In genomic region chr15:101267053-101268032, GRCm38 (mm10) we compare ENCODE assay signal across 8 mouse cellular contexts. TPM values are rescaled to one million over a fixed set of nuclear protein-coding genes. Genes with fewer than 3 reads are reported as not detected.
A peak's percentile ranks its signal among the peaks of the same experiment; 100 is the strongest.
DNase-seq lines count a peak whose midpoint lies in the region; ATAC-seq lines count a peak whose summit lies in the region.

No protein-coding gene starts in this region.

- peak overlapping the region; percentile 55; the same call in 1 of the 2 replicates for H3K9ac ChIP-seq in forebrain, embryonic 14.5 days (ENCODE audit: low read length)

- H3K4me2 ChIP-seq in forebrain, embryonic 14.5 days (ENCODE audit: low read length) = peak overlapping the region; percentile 82

- 7% methylated on average over 25 of the region's 25 CpGs for WGBS in forebrain, embryonic 14.5 days

- peak; percentile 45 to 47 for DNase-seq in urinary bladder, adult 18-20 months (ENCODE audit: low spot score in 2 of 2)
- DNase-seq in urinary bladder, postnatal 10 days (ENCODE audit: low spot score) = no peak
- DNase-seq in forebrain, embryonic 14.5 days (ENCODE audit: low spot score) = no peak
- DNase-seq in kidney, adult 18-20 months = peak; percentile 47
- DNase-seq in lung, postnatal 10 days = peak; percentile 72
- peak; percentile 78 for DNase-seq in urinary bladder, postnatal 14 days (ENCODE audit: low spot score)
- DNase-seq in right cerebral cortex, adult 18-20 months = no peak
- no peak for DNase-seq in cerebellum, postnatal 25 days

- H3K4me1 ChIP-seq in forebrain, embryonic 14.5 days (ENCODE audit: control insufficient read depth, insufficient read depth, low read length) = peaks cover 6% of the 10 kb centered on the region

- peaks cover 16% of the 10 kb centered on the region; the same call in 1 of the 2 replicates for H3K27me3 ChIP-seq in forebrain, embryonic 14.5 days (replicated peaks; ENCODE audit: control insufficient read depth, insufficient read depth, low read length)

- no peaks in the 10 kb centered on the region for H3K9me3 ChIP-seq in forebrain, embryonic 14.5 days (replicated peaks; ENCODE audit: control insufficient read depth, low read length)

- peak overlapping the region; percentile 43 for H3K4me3 ChIP-seq in forebrain, embryonic 14.5 days (ENCODE audit: low read depth, low read length)

- H3K36me3 ChIP-seq in forebrain, embryonic 14.5 days (ENCODE audit: control insufficient read depth, insufficient read depth, low read length) = peaks cover 11% of the 10 kb centered on the region

- no peak overlapping the region for H3K27ac ChIP-seq in forebrain, embryonic 14.5 days (ENCODE audit: low read depth, low read length)

- ATAC-seq in forebrain, embryonic 14.5 days = peak; percentile 24; the same call in 1 of the 2 replicates

RNA-seq across cellular contexts. Expression of gene Nr4a1, which starts 13.3 kb away (rescaled TPM):
- polyA plus RNA-seq in forebrain, embryonic 14.5 days (2014; fragmentation: Nextera tagmentation; extraction: Ambion mirVana) = 2.1 and 2.9 TPM in 2 replicates

RNA-seq across cellular contexts. Expression of gene Atg101, which starts 16.7 kb away (rescaled TPM):
- polyA plus RNA-seq in forebrain, embryonic 14.5 days (2014; fragmentation: Nextera tagmentation; extraction: Ambion mirVana) = 82.3 and 83.1 TPM in 2 replicates

RNA-seq across cellular contexts. Expression of gene 6030408B16Rik, which starts 25.7 kb away (rescaled TPM):
- polyA plus RNA-seq in forebrain, embryonic 14.5 days (2014; fragmentation: Nextera tagmentation; extraction: Ambion mirVana) = 0.25 TPM in 2 replicates

RNA-seq across cellular contexts. Expression of gene Grasp, which starts 43.4 kb away (rescaled TPM):
- 0.93 and 1.0 TPM in 2 replicates for polyA plus RNA-seq in forebrain, embryonic 14.5 days (2014; fragmentation: Nextera tagmentation; extraction: Ambion mirVana)

Comparison
In these comparisons a context has a peak if more than half of its experiments do, and no peak if none do; other contexts are left out.
1. DNase-seq: peak in urinary bladder, adult 18-20 months (2 of 2), kidney, adult 18-20 months (single experiment), lung, postnatal 10 days (single experiment) and urinary bladder, postnatal 14 days (single experiment); none in urinary bladder, postnatal 10 days (single experiment), forebrain, embryonic 14.5 days (single experiment), right cerebral cortex, adult 18-20 months (single experiment) and cerebellum, postnatal 25 days (0 of 2).